Mouse (Mus musculus) lung, adult 2 months (tissue): Measurements from ENCODE around the gene 4932415D10Rik. TPM values are rescaled to one million over a fixed set of nuclear protein-coding genes. Genes with fewer than 3 reads are reported as not detected.

ENCODE experiments used
- DNase-seq: peaks from one replicate; pipeline ENCODE4 v3.0.0; 2022
- H3K4me1 ChIP-seq: fragments of 200-500 bp; 2 replicates; pipeline ENCODE4 v1.6.1; 2011; ENCODE audit warnings: low read length; ENCODE audit not compliant: control insufficient read depth, insufficient read depth
- H3K4me3 ChIP-seq: fragments of 200-500 bp; replicated peaks from 2 replicates; pipeline ENCODE3; 2011; ENCODE audit warnings: low read depth, mild to moderate bottlenecking, control low read depth, low read length; ENCODE audit errors: extremely low read depth
- CTCF ChIP-seq: fragments of 200-500 bp; IDR thresholded peaks from 2 replicates; pipeline ENCODE4 v1.5.1; 2011; ENCODE audit warnings: mild to moderate bottlenecking, low read length, control low read depth; ENCODE audit not compliant: insufficient read depth
- POLR2A ChIP-seq: fragments of 200-500 bp; IDR thresholded peaks from 2 replicates; pipeline ENCODE4 v1.6.1; 2011; ENCODE audit warnings: low read depth, mild to moderate bottlenecking, control low read depth, low read length, borderline replicate concordance; ENCODE audit errors: extremely low read depth
- WGBS: fragments of 180-500 bp; shearing (Covaris S2); methylation state at CpG from one replicate; pipeline ENCODE4 v1.1.7; 2018; 5-methylcytosine and 5-hydroxymethylcytosine counted together
- polyA plus RNA-seq: library from polyadenylated mRNA; depleted of rRNA; stranded (reverse); fragments of >200 nt; gene quantifications from 2 replicates; pipeline ENCODE4 v1.2.3, GENCODE M21; 2012; rRNA removed

4932415D10Rik gene
- polyA plus RNA-seq, 1 experiment, result not detected

DNA sequence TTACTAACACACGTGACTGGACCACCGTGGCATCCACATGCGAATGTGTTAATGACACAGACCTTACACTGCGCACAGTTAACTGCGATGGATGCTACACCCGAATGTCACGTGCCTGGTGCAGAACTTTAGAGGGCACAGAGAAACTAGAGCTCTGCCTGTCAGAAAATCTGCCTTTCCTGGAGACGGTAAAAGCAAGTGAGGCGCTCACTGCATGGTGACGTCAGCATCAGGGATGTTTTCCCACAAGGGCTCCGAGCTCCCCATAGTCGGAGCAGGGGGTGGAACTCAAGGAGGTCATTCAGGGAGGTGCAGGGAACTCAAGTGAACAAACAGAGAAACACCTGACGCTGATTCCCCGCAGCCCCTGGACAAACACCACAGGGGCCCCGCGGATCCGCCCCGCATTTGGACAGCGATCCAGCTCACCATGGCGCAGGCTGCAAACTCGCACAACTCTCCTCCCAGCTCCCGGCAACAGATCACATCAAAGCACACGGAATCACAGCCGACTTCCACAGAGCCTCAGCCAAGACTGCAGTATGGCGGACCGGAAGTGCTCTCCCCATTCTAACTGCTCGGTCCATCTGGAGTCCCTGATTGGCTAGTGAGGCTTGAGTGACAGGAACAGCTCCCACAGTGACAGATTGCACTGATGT lies 75.5 kb downstream of the 4932415D10Rik start, which contains the start of gene Zfp938:
TSS of gene Zfp938 (minus strand) at position 539 of the 659 bp plus-strand sequence.
- TF ChIP-seq POLR2A, result peak; percentile 75; the same call in 1 of the 2 replicates
- no peak for TF ChIP-seq CTCF
- peaks cover 3% of the 10 kb centered on the region for H3K4me1 ChIP-seq
- H3K4me3 ChIP-seq, result peak within 1 kb of the TSS; percentile 93
- peak; percentile 64 for DNase-seq
- WGBS, result under 1% methylated on average over 27 of the region's 27 CpGs

Other genes with a start within 250 kb of the 4932415D10Rik start
- gene BC024063, start 233.2 kb downstream of the 4932415D10Rik start, polyA plus RNA-seq, result 0.12 and 0.17 TPM in 2 replicates
- gene AU041133, start 188.6 kb downstream of the 4932415D10Rik start, polyA plus RNA-seq, result 0.15 and 0.44 TPM in 2 replicates
- 0.51 and 1.3 TPM in 2 replicates for gene Zfp938, start 75.3 kb downstream of the 4932415D10Rik start, polyA plus RNA-seq
- 0.25 and 0.69 TPM in 2 replicates for gene Gm4924, start 37.7 kb upstream of the 4932415D10Rik start, polyA plus RNA-seq
- gene Gm1553, start 176.0 kb upstream of the 4932415D10Rik start, polyA plus RNA-seq, result not detected in 2 replicates